Mouse (Mus musculus) neural tube, embryonic 11.5 days (tissue): ENCODE results near the gene Gcnt1. TPM values are rescaled to one million over a fixed set of nuclear protein-coding genes. Genes with fewer than 3 reads are reported as not detected.

ENCODE experiments used
- ATAC-seq: fragments of 200-750 bp; cut with Nextera tagmentation; 2 replicates; pipeline ENCODE4 v1.8.0; 2017; ENCODE audit warnings: moderate number of reproducible peaks, mild to moderate bottlenecking, moderate TSS enrichment, moderate library complexity; ENCODE audit not compliant: insufficient read depth, low FRiP score, low TSS enrichment
- DNase-seq: peaks from one replicate; pipeline ENCODE4 v3.0.0-alpha.2; 2015; ENCODE audit warnings: low spot score
- H3K27ac ChIP-seq: fragments of 300-500 bp; sonication (generic); 2 replicates; pipeline ENCODE4 v1.5.1; 2014; ENCODE audit warnings: low read depth, mild to moderate bottlenecking, low read length
- H3K27me3 ChIP-seq: fragments of 300-500 bp; sonication (generic); 2 replicates; pipeline ENCODE4 v1.6.1; 2014; ENCODE audit warnings: mild to moderate bottlenecking, low read length, mixed read lengths; ENCODE audit not compliant: control insufficient read depth, insufficient read depth
- H3K36me3 ChIP-seq: fragments of 300-500 bp; sonication (generic); 2 replicates; pipeline ENCODE4 v1.6.1; 2014; ENCODE audit warnings: mild to moderate bottlenecking, low read length, moderate library complexity, mixed read lengths; ENCODE audit not compliant: control insufficient read depth, insufficient read depth
- H3K4me1 ChIP-seq: fragments of 300-500 bp; sonication (generic); 2 replicates; pipeline ENCODE4 v1.6.1; 2014; ENCODE audit warnings: low read length, mixed read lengths; ENCODE audit not compliant: control insufficient read depth, insufficient read depth
- H3K4me2 ChIP-seq: fragments of 300-500 bp; sonication (generic); 2 replicates; pipeline ENCODE4 v1.6.1; 2014; ENCODE audit warnings: low read depth, mild to moderate bottlenecking, moderate library complexity
- H3K4me3 ChIP-seq: fragments of 300-500 bp; sonication (generic); 2 replicates; pipeline ENCODE4 v1.5.1; 2014; ENCODE audit warnings: low read depth, low read length
- H3K9ac ChIP-seq: fragments of 300-500 bp; sonication (generic); 2 replicates; pipeline ENCODE4 v1.6.1; 2014; ENCODE audit warnings: mild to moderate bottlenecking, low read length
- H3K9me3 ChIP-seq: fragments of 300-500 bp; sonication (generic); 2 replicates; pipeline ENCODE4 v1.6.1; 2016; ENCODE audit warnings: low read length; ENCODE audit not compliant: control insufficient read depth
- WGBS: fragments of 180-500 bp; shearing (Covaris S2); extraction: QIAGEN DNeasy Blood & Tissue Kit; methylation state at CpG from one replicate; pipeline ENCODE4 v1.1.7; 2014; 5-methylcytosine and 5-hydroxymethylcytosine counted together
- polyA plus RNA-seq: library from polyadenylated mRNA; unstranded; fragments of >200 nt; fragmentation: Nextera tagmentation; extraction: Ambion mirVana; gene quantifications from 2 replicates; pipeline ENCODE4 v1.2.1, GENCODE M21; 2014

Gene Gcnt1
- polyA plus RNA-seq, 1 experiment from 2014 or later: 9.6 TPM

GRCm38 (mm10) chr19:17346716-17347474 lies 25.7 kb downstream of the Gcnt1 start:
- H3K9me3 ChIP-seq: no peaks in the 10 kb centered on the region
- H3K4me1 ChIP-seq: no peaks in the 10 kb centered on the region
- no peaks in the 10 kb centered on the region for H3K27me3 ChIP-seq
- H3K4me2 ChIP-seq: no peak overlapping the region
- H3K9ac ChIP-seq: no peak overlapping the region
- no peak for DNase-seq
- H3K4me3 ChIP-seq: no peak overlapping the region
- no peak for ATAC-seq
- H3K36me3 ChIP-seq: no peaks in the 10 kb centered on the region
- no peak overlapping the region for H3K27ac ChIP-seq
- 98% methylated on average over 3 of the region's 3 CpGs for whole genome bisulfite sequencing

- DNase-seq: no peak
- WGBS: 92% methylated on average over 7 of the region's 7 CpGs
- H3K36me3 ChIP-seq: no peaks in the 10 kb centered on the region
Observed at GRCm38 (mm10) chr19:17344881-17345280, 27.8 kb downstream of the Gcnt1 start.

DNA sequence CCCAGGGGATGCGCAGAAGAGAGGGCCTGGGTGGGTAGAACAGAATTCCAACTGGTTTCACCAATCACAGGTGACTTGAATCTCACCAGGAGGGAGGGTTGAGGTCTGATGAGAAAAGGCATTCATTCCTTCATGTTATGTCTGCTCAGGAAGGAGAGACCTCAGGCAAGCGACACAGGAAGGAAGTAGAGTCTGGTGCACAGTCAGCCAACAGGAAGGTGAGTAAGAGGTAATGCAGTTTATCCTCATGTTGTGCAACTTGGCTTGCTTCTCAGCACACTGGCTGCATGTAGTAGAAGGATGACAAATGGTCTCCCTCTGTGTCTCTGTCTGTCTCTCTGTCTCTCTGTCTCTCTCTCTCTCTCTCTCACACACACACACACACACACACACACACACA lies 33.1 kb downstream of the Gcnt1 start:
- H3K27me3 ChIP-seq: no peaks in the 10 kb centered on the region
- H3K9me3 ChIP-seq: no peaks in the 10 kb centered on the region
- ATAC-seq (no peak), DNase-seq (no peak)
- WGBS: 90% methylated on average over 2 of the region's 2 CpGs
- no peaks in the 10 kb centered on the region for H3K36me3 ChIP-seq
- H3K4me3 ChIP-seq: no peak overlapping the region
- H3K27ac ChIP-seq: no peak overlapping the region
- no peak overlapping the region for H3K4me2 ChIP-seq
- H3K9ac ChIP-seq: no peak overlapping the region
- no peaks in the 10 kb centered on the region; the same call in 1 of the 2 replicates for H3K4me1 ChIP-seq

More at GRCm38 (mm10) chr19:17344881-17345280, 27.8 kb downstream of the Gcnt1 start:
- no peak overlapping the region for H3K4me2 ChIP-seq
- no peak for ATAC-seq
- H3K4me3 ChIP-seq: no peak overlapping the region
- no peak overlapping the region for H3K27ac ChIP-seq
- H3K9me3 ChIP-seq: no peaks in the 10 kb centered on the region
- H3K27me3 ChIP-seq: no peaks in the 10 kb centered on the region
- H3K9ac ChIP-seq: no peak overlapping the region
- H3K4me1 ChIP-seq: no peaks in the 10 kb centered on the region

- Histone ChIP-seq H3K4me1 (no peaks in the 10 kb centered on the region; the same call in 1 of the 2 replicates), H3K27ac (no peak overlapping the region), H3K4me2 (no peak overlapping the region), H3K9ac (no peak overlapping the region), H3K36me3 (no peaks in the 10 kb centered on the region), H3K9me3 (no peaks in the 10 kb centered on the region), H3K4me3 (no peak overlapping the region), H3K27me3 (no peaks in the 10 kb centered on the region)
- ATAC-seq (no peak), DNase-seq (no peak)
- 56% methylated on average over 7 of the region's 7 CpGs for WGBS
Observed at GRCm38 (mm10) chr19:17337057-17337679, 35.5 kb downstream of the Gcnt1 start.

GRCm38 (mm10) chr19:17336646-17337045 lies 36.0 kb downstream of the Gcnt1 start:
- Histone ChIP-seq H3K27ac (no peak overlapping the region), H3K4me1 (no peaks in the 10 kb centered on the region; the same call in 1 of the 2 replicates), H3K4me2 (no peak overlapping the region), H3K27me3 (no peaks in the 10 kb centered on the region), H3K9ac (no peak overlapping the region), H3K36me3 (no peaks in the 10 kb centered on the region), H3K9me3 (no peaks in the 10 kb centered on the region), H3K4me3 (no peak overlapping the region)
- ATAC-seq (no peak), DNase-seq (no peak)
- 50% methylated on average over 7 of the region's 7 CpGs for WGBS

GRCm38 (mm10) chr19:17334644-17335333 lies 37.9 kb downstream of the Gcnt1 start:
- Histone ChIP-seq H3K9ac (no peak overlapping the region), H3K9me3 (no peaks in the 10 kb centered on the region), H3K4me2 (no peak overlapping the region), H3K4me3 (no peak overlapping the region), H3K27me3 (no peaks in the 10 kb centered on the region), H3K27ac (no peak overlapping the region), H3K4me1 (no peaks in the 10 kb centered on the region; the same call in 1 of the 2 replicates), H3K36me3 (no peaks in the 10 kb centered on the region)
- DNase-seq (no peak), ATAC-seq (no peak)
- WGBS: 91% methylated on average over 12 of the region's 12 CpGs

GRCm38 (mm10) chr19:17333043-17333442 lies 39.6 kb downstream of the Gcnt1 start:
- ATAC-seq: no peak
- H3K4me1 ChIP-seq: no peaks in the 10 kb centered on the region; the same call in 1 of the 2 replicates
- 83% methylated on average over 7 of the region's 7 CpGs for WGBS
- no peak overlapping the region for H3K4me2 ChIP-seq
- no peaks in the 10 kb centered on the region for H3K27me3 ChIP-seq
- DNase-seq: no peak
- H3K9me3 ChIP-seq: no peaks in the 10 kb centered on the region
- no peak overlapping the region for H3K9ac ChIP-seq
- no peak overlapping the region for H3K4me3 ChIP-seq
- no peak overlapping the region for H3K27ac ChIP-seq
- H3K36me3 ChIP-seq: no peaks in the 10 kb centered on the region

DNA sequence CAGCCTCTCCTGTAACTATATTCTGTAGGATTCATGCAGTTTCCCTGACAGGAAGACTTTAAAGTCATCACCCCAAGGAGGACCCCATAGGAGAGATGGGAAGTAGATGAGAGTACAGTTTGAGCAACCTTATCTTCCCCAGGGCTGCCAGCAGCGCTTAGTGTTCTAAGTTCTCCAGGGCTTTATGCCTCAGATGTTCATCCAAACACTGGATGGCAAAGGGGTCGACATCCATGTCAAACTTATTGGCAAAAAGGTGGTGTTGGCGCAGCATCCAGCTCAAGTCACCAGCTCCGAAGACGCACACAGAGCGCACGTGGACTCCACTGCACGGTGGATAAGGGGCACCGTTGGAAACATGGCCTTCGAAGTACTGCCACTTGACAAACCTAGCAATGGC lies 43.7 kb downstream of the Gcnt1 start:
- 96% methylated on average over 10 of the region's 10 CpGs for WGBS
- no peak overlapping the region for H3K27ac ChIP-seq
- no peak overlapping the region for H3K4me2 ChIP-seq
- no peaks in the 10 kb centered on the region for H3K36me3 ChIP-seq
- ATAC-seq: no peak
- no peak for DNase-seq
- H3K9me3 ChIP-seq: no peaks in the 10 kb centered on the region
- H3K4me3 ChIP-seq: no peak overlapping the region
- H3K4me1 ChIP-seq: no peaks in the 10 kb centered on the region
- no peak overlapping the region for H3K9ac ChIP-seq
- no peaks in the 10 kb centered on the region for H3K27me3 ChIP-seq
